Mouse (Mus musculus) myocyte (in vitro differentiated cells): ENCODE data around the gene Vcp. TPM values are rescaled to one million over a fixed set of nuclear protein-coding genes. Genes with fewer than 3 reads are reported as not detected.
"Not testable (repeated sequence)": the region's sequence is repeated elsewhere in the genome, so short reads cannot be mapped to it uniquely, and the experiment has no call there.

ENCODE experiments used
- H3K27me3 ChIP-seq: one replicate; pipeline ENCODE4 v1.6.1; 2011; ENCODE audit not compliant: control insufficient read depth, insufficient read depth, insufficient read length
- H3K36me3 ChIP-seq: one replicate; pipeline ENCODE4 v1.6.1; 2011; ENCODE audit not compliant: control insufficient read depth, insufficient read depth
- H3K4me2 ChIP-seq: one replicate; pipeline ENCODE4 v1.6.1; 2011; ENCODE audit warnings: low read depth, control low read depth
- H3K4me3 ChIP-seq: one replicate; pipeline ENCODE4 v1.5.1; 2011; ENCODE audit warnings: mild to moderate bottlenecking, control low read depth, moderate library complexity
- H3K79me2 ChIP-seq: one replicate; pipeline ENCODE4 v1.6.1; 2011; ENCODE audit not compliant: control insufficient read depth, insufficient read depth
- H3ac ChIP-seq: one replicate; pipeline ENCODE4 v1.6.1; 2011; ENCODE audit not compliant: control insufficient read depth, insufficient read length
- CEBPB ChIP-seq: IDR thresholded peaks from 2 replicates; pipeline ENCODE4 v1.6.1; 2011; ENCODE audit warnings: mild to moderate bottlenecking, moderate library complexity; ENCODE audit not compliant: poor library complexity, insufficient read depth, severe bottlenecking
- E2F4 ChIP-seq: IDR thresholded peaks from one replicate; pipeline ENCODE4 v1.6.1; 2011; ENCODE audit warnings: mild to moderate bottlenecking, control low read depth, moderate library complexity; ENCODE audit not compliant: insufficient read depth
- MAX ChIP-seq: IDR thresholded peaks from one replicate; pipeline ENCODE4 v1.6.1; 2011; ENCODE audit warnings: low read depth, mild to moderate bottlenecking, control low read depth
- MYOD1 ChIP-seq, 3 experiments: IDR thresholded peaks; one replicate each; pipeline ENCODE4 v1.6.1; 2011; ENCODE audit warnings: control low read depth in 2 of 3, low read depth in 2 of 3, mild to moderate bottlenecking in 2 of 3, moderate library complexity in 1 of 3; ENCODE audit not compliant: insufficient read length in 2 of 3, control insufficient read depth in 1 of 3
- MYOG ChIP-seq, 3 experiments: IDR thresholded peaks; one replicate each; pipeline ENCODE4 v1.6.1; 2011; ENCODE audit warnings: control low read depth in 2 of 3, low read depth in 2 of 3, mild to moderate bottlenecking in 2 of 3; ENCODE audit not compliant: insufficient read length in 2 of 3, control insufficient read depth in 1 of 3, insufficient read depth in 1 of 3
- POLR2A ChIP-seq: IDR thresholded peaks from one replicate; pipeline ENCODE4 v1.6.1; 2011; ENCODE audit warnings: low read depth, mild to moderate bottlenecking, control low read depth, moderate library complexity; ENCODE audit not compliant: insufficient read length
- POLR2AphosphoS2 ChIP-seq: IDR thresholded peaks from one replicate; pipeline ENCODE4 v1.6.1; 2011; ENCODE audit warnings: low read depth, control low read depth; ENCODE audit not compliant: insufficient read length
- REST ChIP-seq: IDR thresholded peaks from one replicate; pipeline ENCODE4 v1.6.1; 2011; ENCODE audit warnings: mild to moderate bottlenecking, control low read depth, moderate library complexity; ENCODE audit not compliant: insufficient read depth, insufficient read length
- SRF ChIP-seq: IDR thresholded peaks from one replicate; pipeline ENCODE4 v1.6.1; 2011; ENCODE audit warnings: low read depth; ENCODE audit not compliant: control insufficient read depth, insufficient read length
- TCF12 ChIP-seq: IDR thresholded peaks from one replicate; pipeline ENCODE4 v1.6.1; 2011; ENCODE audit warnings: mild to moderate bottlenecking, control low read depth; ENCODE audit not compliant: poor library complexity, insufficient read depth, severe bottlenecking
- TCF3 ChIP-seq: IDR thresholded peaks from one replicate; pipeline ENCODE4 v1.6.1; 2011; ENCODE audit warnings: low read depth, control low read depth; ENCODE audit not compliant: insufficient read length
- USF1 ChIP-seq: IDR thresholded peaks from one replicate; pipeline ENCODE4 v1.6.1; 2011; ENCODE audit warnings: low read depth, mild to moderate bottlenecking, control low read depth, moderate library complexity
- polyA plus RNA-seq: library from polyadenylated mRNA; unstranded; fragments of >200 nt; fragmentation: generic; extraction: Trizol; gene quantifications from one replicate; pipeline ENCODE4 v1.2.1, GENCODE M21; 2012; ENCODE audit warnings: missing spikeins

The Vcp gene
- polyA plus RNA-seq, 1 experiment, result 334 TPM

DNA sequence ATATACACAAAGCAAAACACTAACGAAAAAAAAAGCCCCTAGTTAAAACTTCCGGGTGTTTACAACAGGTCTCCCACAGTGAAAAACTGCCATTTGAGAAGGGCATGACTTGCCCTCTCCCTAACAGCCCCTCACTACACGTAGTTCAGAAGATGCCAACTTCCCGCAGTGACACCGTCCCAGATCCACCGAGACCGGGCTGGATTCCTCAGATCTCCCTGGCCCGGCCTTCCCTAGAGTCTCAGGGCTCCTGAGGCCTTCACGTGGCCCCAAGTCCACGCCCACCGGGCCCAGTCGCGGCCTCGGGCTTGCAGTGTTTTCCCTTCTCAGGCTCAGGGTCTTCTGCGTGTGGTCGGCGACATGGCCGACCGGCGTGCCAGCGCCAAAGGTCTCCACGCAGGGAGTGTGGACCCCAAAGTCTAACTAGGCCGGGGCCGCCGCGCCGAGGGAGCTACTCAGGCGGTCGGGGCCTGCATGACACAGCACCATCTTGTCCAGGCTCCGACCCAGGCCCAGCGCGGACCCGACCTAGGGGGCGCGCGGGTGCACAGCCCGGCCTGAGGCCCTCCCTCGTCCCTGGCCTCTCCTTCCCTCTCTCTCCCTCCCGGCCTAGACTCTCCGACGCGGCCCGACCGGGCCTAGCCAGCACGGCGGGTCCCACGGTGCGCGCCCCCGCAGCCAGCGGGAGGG, 711 bp downstream of the Vcp start:
- TF ChIP-seq SRF (no peak), MAX (peak; percentile 23), CEBPB (no peak), REST (no peak), MYOD1 (IDR thresholded peaks at IDR 0.05; ENCODE audit: control insufficient read depth in 1 of 3, insufficient read length in 2 of 3, low read depth in 2 of 3) (no peak), USF1 (peak; percentile 87), POLR2AphosphoS2 (no peak), POLR2A (peak; percentile 71), TCF12 (no peak), E2F4 (no peak), TCF3 (no peak), MYOG (IDR thresholded peaks at IDR 0.05; ENCODE audit: control insufficient read depth in 1 of 3, insufficient read depth in 1 of 3, insufficient read length in 2 of 3, low read depth in 2 of 3) (no peak)
- peak overlapping the region; percentile 76 for H3K4me2 ChIP-seq
- no peaks in the 10 kb centered on the region for H3K27me3 ChIP-seq

DNA sequence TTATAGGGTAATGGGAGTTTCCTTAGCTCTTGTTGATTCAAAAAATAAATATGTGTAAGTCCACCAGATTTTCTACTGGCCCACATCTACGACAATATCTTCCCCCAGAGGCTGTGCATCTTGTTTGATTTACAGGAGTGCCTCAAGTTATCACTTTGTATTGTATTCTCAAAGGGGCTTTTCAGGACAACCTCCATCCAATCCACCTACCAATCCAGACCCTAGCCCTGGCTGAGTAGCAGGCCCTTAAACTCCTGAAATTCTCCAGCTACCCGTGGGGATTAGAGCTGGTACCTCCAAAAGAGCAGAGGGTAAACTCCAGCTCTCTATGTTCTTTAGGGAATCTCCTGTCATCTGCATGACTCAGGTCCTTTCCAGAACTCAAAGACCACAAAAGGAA, 2.3 kb downstream of the Vcp start:
- Histone ChIP-seq H3ac (no peak overlapping the region), H3K4me3 (peak overlapping the region; percentile 43), H3K79me2 (peaks cover 66% of the 10 kb centered on the region), H3K4me2 (peak overlapping the region; percentile 76), H3K36me3 (peaks cover 36% of the 10 kb centered on the region), H3K27me3 (no peaks in the 10 kb centered on the region)
- TF ChIP-seq POLR2AphosphoS2 (no peak), SRF (no peak), MYOD1 (IDR thresholded peaks at IDR 0.05; ENCODE audit: control insufficient read depth in 1 of 3, insufficient read length in 2 of 3, low read depth in 2 of 3) (no peak), TCF12 (no peak), USF1 (no peak), REST (no peak), MYOG (IDR thresholded peaks at IDR 0.05; ENCODE audit: control insufficient read depth in 1 of 3, insufficient read depth in 1 of 3, insufficient read length in 2 of 3, low read depth in 2 of 3) (no peak), POLR2A (no peak), MAX (no peak), TCF3 (no peak), CEBPB (no peak), E2F4 (no peak)

More for the DNA sequence above, 711 bp downstream of the Vcp start:
- Histone ChIP-seq H3ac (peak overlapping the region; percentile 25), H3K79me2 (peaks cover 51% of the 10 kb centered on the region), H3K4me3 (peak overlapping the region; percentile 43), H3K36me3 (peaks cover 21% of the 10 kb centered on the region)

DNA sequence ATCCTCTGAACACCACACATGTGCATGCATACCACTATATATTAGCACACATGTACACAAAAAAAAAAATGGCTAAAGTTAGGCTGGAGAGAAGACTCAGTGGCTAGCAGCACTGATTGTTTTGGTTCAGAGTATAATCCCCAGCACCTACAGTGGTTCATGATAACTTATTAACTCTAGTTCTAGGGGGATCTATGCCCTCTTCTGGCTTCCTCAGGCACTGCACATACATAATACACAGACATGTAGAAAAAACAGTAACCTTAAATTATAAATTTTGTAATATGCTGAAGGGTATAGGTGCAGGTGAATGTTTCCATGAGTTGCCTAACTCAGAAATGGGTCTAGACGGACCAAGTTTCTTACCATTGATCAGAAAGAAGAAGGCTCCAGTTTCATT, 12.0 kb downstream of the Vcp start:
- Histone ChIP-seq H3K4me2 (no peak overlapping the region), H3K79me2 (peaks cover 9% of the 10 kb centered on the region), H3K27me3 (no peaks in the 10 kb centered on the region), H3ac (no peak overlapping the region), H3K36me3 (peaks cover 88% of the 10 kb centered on the region), H3K4me3 (no peak overlapping the region)
- TF ChIP-seq MAX (no peak), MYOG (IDR thresholded peaks at IDR 0.05; ENCODE audit: control insufficient read depth in 1 of 3, insufficient read depth in 1 of 3, insufficient read length in 2 of 3, low read depth in 2 of 3) (no peak)

DNA sequence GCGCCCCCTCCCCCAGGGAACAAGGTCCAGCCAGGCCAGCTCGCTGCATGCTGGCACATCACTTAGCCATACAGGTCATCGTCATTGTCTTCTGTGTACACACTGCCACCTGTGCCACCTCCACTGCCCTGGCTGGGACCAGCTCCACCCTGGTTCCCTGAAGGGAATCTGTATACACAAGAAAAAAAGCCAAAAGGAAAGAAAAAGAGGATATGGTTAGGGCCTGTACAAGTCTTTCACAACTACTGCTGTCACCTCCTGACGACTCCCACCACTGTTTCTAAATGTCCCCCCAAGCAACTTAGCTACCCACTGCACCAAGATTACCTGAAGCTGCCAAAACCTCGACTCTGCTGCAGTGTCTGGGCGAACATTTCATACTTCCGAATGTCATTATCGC, 19.8 kb downstream of the Vcp start:
- not testable (repeated sequence) for H3ac ChIP-seq, H3K79me2 ChIP-seq, H3K4me2 ChIP-seq, H3K27me3 ChIP-seq, H3K4me3 ChIP-seq
- H3K36me3 ChIP-seq, result peaks cover 32% of the 10 kb centered on the region

DNA sequence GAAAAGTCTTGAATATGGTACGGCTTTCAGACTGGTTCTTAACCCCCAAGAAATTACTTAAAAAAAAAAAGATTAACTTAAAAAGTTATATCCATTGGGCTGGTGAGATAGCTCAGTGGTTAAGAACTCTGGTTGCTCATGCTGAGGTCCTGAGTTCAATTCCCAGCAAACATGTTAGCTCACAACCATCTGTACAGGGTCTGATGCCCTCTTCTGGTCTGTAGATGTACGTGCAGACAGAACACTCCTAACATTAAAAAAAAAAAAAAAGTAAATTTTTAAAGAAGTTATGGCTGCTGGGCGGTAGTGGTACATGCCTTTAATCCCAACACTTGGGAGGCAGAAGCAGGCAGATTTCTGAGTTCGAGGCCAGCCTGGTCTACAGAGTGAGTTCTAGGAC, 22.2 kb downstream of the Vcp start:
- H3K27me3 ChIP-seq, result no peaks in the 10 kb centered on the region
- H3K79me2 ChIP-seq, result no peaks in the 10 kb centered on the region
- no peak overlapping the region for H3K4me2 ChIP-seq
- no peak overlapping the region for H3K4me3 ChIP-seq
- H3ac ChIP-seq, result no peak overlapping the region
- TF ChIP-seq MYOG (IDR thresholded peaks at IDR 0.05; ENCODE audit: control insufficient read depth in 1 of 3, insufficient read depth in 1 of 3, insufficient read length in 2 of 3, low read depth in 2 of 3) (no peak), TCF12 (no peak), POLR2AphosphoS2 (no peak), E2F4 (no peak), MYOD1 (IDR thresholded peaks at IDR 0.05; ENCODE audit: control insufficient read depth in 1 of 3, insufficient read length in 2 of 3, low read depth in 2 of 3) (no peak), USF1 (no peak), SRF (no peak), REST (no peak), MAX (no peak)
- peaks cover 9% of the 10 kb centered on the region for H3K36me3 ChIP-seq
